Mouse (Mus musculus): ENCODE measurements around the gene Crybg1.

Gene Crybg1

GRCm38 (mm10) chr10:44148337-44149317 is at the start of gene Crybg1:
Gene Crybg1, minus strand, starts transcription at chr10:44148853.
- no peak for DNase-seq (ENCODE audit: extremely low read depth, low read depth, low spot score)

DNA sequence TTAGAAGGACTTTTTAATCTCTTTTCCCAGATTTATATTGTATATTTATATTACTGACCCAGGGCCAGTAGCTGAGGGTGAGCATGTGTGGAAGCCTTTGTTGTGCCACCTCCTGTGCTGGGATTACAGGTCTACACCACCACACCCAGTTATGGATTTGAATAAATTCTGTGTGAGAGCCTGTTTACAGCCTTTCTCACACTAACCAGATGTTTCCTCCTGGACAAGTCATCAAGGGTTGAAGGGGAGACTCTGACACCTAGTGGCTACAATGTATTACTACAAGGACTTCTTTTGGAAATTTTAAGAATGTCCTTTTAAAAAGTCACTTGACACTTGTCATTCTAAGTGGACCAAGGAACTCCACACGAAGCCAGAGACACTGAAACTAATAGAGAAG is 28.7 kb upstream of the Crybg1 start:
- DNase-seq (ENCODE audit: extremely low read depth, low read depth, low spot score) = no peak

GRCm38 (mm10) chr10:44176548-44176947 is 27.9 kb upstream of the Crybg1 start:
- DNase-seq (ENCODE audit: extremely low read depth, low read depth, low spot score) = no peak

GRCm38 (mm10) chr10:44176120-44176519 is 27.5 kb upstream of the Crybg1 start:
- no peak for DNase-seq (ENCODE audit: extremely low read depth, low read depth, low spot score)

DNA sequence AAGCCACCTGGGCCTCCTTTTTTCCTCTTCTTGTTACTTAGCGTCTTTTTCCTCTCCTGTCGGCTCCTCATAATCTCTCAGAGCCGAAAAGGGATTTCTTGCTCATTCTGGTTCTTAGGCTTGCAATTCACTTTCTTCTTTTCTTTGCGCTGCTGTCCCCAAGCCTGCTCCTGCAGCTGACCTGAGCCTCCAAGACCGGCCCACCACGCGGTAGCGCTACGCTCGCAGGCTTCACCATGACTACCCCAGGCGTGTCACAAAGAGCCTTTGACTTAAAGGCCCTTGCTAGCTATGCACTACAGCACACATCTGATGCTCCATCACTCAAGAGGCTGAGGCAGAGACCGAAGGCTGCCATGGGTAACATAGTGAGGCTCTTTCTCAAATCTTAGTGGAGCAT is 21.5 kb upstream of the Crybg1 start:
- DNase-seq (ENCODE audit: extremely low read depth, low read depth, low spot score) = no peak

- DNase-seq (ENCODE audit: extremely low read depth, low read depth, low spot score) = no peak
Observed at GRCm38 (mm10) chr10:44167061-44167460, 18.4 kb upstream of the Crybg1 start.

- no peak for DNase-seq (ENCODE audit: extremely low read depth, low read depth, low spot score)
Observed at GRCm38 (mm10) chr10:44164258-44164975, 15.8 kb upstream of the Crybg1 start.

- no peak for DNase-seq (ENCODE audit: extremely low read depth, low read depth, low spot score)
Observed at GRCm38 (mm10) chr10:44163028-44163427, 14.4 kb upstream of the Crybg1 start.

- DNase-seq (ENCODE audit: extremely low read depth, low read depth, low spot score) = no peak
Observed at GRCm38 (mm10) chr10:44160150-44160549, 11.5 kb upstream of the Crybg1 start.

DNA sequence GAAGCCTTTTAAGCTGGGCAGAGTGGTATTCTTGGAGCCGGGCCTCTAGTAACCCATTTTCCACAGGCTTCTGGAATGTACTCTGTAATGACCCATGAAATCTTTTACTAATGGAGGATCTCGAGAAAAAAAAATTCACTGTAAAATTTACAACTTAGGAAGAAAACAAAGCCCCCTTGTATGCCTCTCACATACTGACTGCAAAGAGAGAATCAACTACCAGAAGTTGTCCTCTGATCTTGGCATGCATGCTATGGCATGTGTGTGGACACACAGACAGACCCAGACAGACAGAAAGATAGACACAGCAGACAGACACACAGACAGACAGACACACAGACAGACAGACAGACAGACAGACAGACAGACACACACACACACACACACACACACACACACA is 8.8 kb upstream of the Crybg1 start:
- DNase-seq (ENCODE audit: extremely low read depth, low read depth, low spot score) = no peak

GRCm38 (mm10) chr10:44150501-44150900 is 1.8 kb upstream of the Crybg1 start:
- no peak for DNase-seq (ENCODE audit: extremely low read depth, low read depth, low spot score)

DNA sequence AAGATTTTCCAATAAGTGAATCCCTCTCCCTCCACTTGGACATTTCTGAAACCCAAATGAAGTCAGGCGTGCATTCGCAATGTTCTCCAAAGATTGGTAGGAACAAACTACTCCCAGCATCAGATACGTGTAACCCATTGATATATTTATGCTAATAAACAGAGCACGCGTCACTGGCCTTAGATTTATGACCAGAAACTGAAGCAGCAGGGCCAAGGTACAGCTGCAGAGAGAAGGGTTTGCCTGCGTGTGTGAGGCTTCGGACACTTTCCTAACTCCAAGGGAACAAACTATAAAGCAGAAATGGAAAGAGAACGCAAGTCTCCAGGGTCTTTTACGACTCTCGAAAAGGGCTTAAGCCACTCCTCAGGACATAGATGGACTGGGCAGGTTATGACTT is 5.3 kb downstream of the Crybg1 start:
- DNase-seq (ENCODE audit: extremely low read depth, low read depth, low spot score) = no peak

- peak; percentile 91 for DNase-seq (ENCODE audit: extremely low read depth, low read depth, low spot score)
Observed at GRCm38 (mm10) chr10:44138137-44138855, 10.4 kb downstream of the Crybg1 start.

DNA sequence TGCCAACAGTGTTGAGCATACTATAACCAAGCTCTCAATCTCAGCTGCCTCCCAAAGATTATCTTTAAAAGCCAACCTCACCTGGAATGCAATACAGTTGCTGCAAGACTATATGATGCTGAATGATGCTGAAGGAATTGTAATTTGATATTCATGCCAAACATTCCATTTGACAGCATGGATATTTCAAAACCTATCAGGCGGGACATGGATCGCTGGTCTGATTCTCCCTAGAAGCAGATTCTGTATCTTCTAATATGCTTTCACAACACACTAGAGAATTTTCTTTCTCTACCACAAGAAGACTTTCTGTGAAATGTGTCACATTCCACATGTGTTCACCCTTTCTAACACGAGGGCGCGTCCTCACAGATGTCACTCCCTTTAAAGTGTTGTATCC is 22.6 kb downstream of the Crybg1 start:
- no peak for DNase-seq (ENCODE audit: extremely low read depth, low read depth, low spot score)

GRCm38 (mm10) chr10:44124400-44124933 is 24.2 kb downstream of the Crybg1 start:
- no peak for DNase-seq (ENCODE audit: extremely low read depth, low read depth, low spot score)

- no peak for DNase-seq (ENCODE audit: extremely low read depth, low read depth, low spot score)
Observed at GRCm38 (mm10) chr10:44118616-44119015, 30.0 kb downstream of the Crybg1 start.

GRCm38 (mm10) chr10:44116796-44117195 is 31.9 kb downstream of the Crybg1 start:
- no peak for DNase-seq (ENCODE audit: extremely low read depth, low read depth, low spot score)

GRCm38 (mm10) chr10:44114611-44115010 is 34.0 kb downstream of the Crybg1 start:
- DNase-seq (ENCODE audit: extremely low read depth, low read depth, low spot score) = no peak

DNA sequence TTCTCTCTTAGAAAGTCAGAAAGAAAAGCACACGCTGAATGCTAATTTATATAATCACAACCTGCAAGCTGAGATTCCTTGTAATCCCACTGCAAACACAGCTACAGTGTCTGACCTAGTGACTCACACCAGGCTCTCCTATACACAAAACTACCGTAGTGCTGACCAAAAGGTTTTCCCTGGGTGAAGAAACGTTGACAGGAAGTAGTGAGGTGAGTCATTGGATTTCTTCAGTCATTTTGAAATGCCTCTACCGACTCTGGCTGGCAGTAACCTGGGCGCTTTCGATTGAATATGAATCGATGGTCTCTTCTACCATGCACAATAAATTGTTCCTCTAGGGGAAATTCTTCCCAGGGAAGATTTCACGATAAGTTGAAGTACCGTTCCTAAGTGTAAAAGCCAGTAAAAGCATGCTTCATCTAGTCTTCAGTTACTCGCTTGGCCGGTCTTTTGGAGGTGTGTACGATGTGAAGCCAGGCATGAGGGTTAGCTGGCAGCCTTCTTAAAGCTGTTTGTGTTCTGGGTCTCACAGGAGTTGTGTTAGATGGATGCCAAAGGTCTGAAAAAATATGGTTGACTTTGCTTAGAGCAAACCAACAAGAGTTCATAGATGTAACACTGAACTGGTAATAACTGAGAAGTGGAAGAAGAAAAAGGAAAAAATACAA is 36.5 kb downstream of the Crybg1 start:
- peak; percentile 87 for DNase-seq (ENCODE audit: extremely low read depth, low read depth, low spot score)

DNA sequence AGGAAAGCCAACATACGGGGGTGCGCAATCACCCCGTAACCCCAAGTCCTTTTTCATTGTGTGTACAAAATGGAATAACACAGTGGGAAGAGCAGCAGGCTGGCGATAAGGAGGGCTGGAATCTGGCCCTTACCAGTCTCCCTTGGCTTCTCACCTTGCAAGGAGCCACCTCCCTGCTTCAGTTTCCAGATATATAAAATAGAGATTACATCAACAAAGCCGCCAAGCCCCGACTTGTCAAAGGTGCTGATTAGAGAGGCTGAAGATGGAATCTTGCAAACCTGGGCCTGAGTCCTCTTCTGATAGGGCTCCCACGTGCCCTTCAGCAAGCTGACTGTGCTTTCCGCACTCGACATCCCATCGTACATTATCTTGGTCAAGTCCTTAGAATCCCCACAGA is 37.5 kb downstream of the Crybg1 start:
- no peak for DNase-seq (ENCODE audit: extremely low read depth, low read depth, low spot score)

DNA sequence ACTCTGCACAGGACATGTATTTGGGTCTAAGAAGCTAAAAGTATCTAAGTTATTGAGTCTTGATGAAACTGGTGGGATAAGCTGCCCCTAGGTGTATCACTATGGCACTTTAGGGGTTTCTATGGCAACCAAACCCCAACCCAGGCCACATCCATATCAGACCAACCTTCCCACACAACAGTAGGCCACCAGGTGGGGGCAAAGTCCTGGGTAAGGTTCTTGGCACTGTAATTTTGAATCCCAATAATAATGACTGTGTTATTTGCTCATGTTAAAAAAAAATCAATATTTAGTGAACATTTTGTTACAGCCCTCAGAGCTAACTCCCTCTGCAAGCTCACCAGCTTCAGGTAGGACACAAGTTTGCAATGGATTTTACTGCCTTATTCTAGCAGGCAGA is 38.2 kb downstream of the Crybg1 start:
- no peak for DNase-seq (ENCODE audit: extremely low read depth, low read depth, low spot score)

All from fat pad, adult 2 months (tissue).